Mouse (Mus musculus): ENCODE results near the gene Eya2. TPM values are rescaled to one million over a fixed set of nuclear protein-coding genes. Genes with fewer than 3 reads are reported as not detected.

Gene Eya2
- total and polyA plus RNA-seq, 3 experiments, result not detected

DNA sequence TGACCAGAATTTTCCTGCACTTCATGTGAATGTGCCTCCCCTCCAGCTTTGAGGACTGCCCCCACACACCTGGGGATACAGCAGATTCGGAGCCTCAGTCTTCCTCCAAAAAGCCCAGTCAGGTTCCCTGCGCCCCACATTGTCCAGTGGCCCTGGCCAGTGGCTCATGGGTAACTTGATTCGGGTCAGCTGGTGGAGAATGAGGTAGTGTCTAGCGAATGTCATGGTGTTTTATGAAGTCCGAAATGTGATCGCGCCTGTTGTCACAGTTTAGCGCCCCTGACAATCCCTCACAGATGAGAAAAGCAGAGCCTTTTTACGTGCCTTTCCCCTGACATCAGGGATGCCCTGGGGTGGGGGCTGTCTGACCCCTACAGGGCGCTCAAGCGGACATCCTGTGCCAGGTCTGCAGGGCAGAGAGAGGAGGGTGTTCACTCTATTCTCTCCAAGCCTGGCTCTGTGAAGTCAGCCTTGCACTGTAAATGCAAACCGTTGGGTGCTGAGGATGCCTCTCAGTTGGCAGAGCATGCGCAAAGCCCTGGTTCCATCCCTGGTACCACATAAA, 164.7 kb downstream of the Eya2 start:
- H3K36me3 ChIP-seq (ENCODE audit: control insufficient read depth in 1 of 2, insufficient read depth in 2 of 2, low read length in 2 of 2), result no peaks in the 10 kb centered on the region
- no peaks in the 10 kb centered on the region for H3K4me1 ChIP-seq (ENCODE audit: control insufficient read depth in 1 of 2, insufficient read depth in 2 of 2, low read length in 2 of 2)
- H3K9ac ChIP-seq (ENCODE audit: control insufficient read depth, low read depth, low read length, poor library complexity, severe bottlenecking), result no peak overlapping the region
- H3K27ac ChIP-seq (ENCODE audit: control insufficient read depth, low read depth, low read length), result no peak overlapping the region
- no peaks in the 10 kb centered on the region for H3K79me2 ChIP-seq (ENCODE audit: control insufficient read depth, insufficient read depth, low read length, poor library complexity)
- no peak for TF ChIP-seq ZC3H11A (IDR thresholded peaks at IDR 0.05; ENCODE audit: low read depth, low read length)
- no peak for TF ChIP-seq CHD1 (IDR thresholded peaks at IDR 0.05; ENCODE audit: low read depth, low read length)
- TF ChIP-seq MAFK (IDR thresholded peaks at IDR 0.05; ENCODE audit: borderline replicate concordance, low read depth, low read length), result no peak
- no peak for TF ChIP-seq GATA1 (IDR thresholded peaks at IDR 0.05; ENCODE audit: low read depth, low read length)
- no peak for TF ChIP-seq RCOR1 (IDR thresholded peaks at IDR 0.05; ENCODE audit: low read depth, low read length)
- no peak for TF ChIP-seq UBTF (IDR thresholded peaks at IDR 0.05; ENCODE audit: borderline replicate concordance, insufficient read depth, low read depth, low read length)
- TF ChIP-seq MYC (IDR thresholded peaks at IDR 0.05; ENCODE audit: low read depth, low read length), result no peak
- TF ChIP-seq RAD21 (IDR thresholded peaks at IDR 0.05; ENCODE audit: low read depth, low read length), result no peak
- TF ChIP-seq TCF12 (IDR thresholded peaks at IDR 0.05; ENCODE audit: low read depth, low read length), result no peak
- no peak for TF ChIP-seq SIN3A (IDR thresholded peaks at IDR 0.05; ENCODE audit: low read length)
- no peak for TF ChIP-seq USF2 (IDR thresholded peaks at IDR 0.05; ENCODE audit: borderline replicate concordance in 1 of 2, insufficient read depth in 1 of 2, low read depth in 1 of 2, low read length in 2 of 2)
- no peak for TF ChIP-seq POLR2AphosphoS5 (IDR thresholded peaks at IDR 0.05; ENCODE audit: borderline replicate concordance, low read depth, low read length)
- no peak for TF ChIP-seq ETS1 (IDR thresholded peaks at IDR 0.05; ENCODE audit: low read depth, low read length)
- TF ChIP-seq MAX (IDR thresholded peaks at IDR 0.05; ENCODE audit: low read length), result no peak
- TF ChIP-seq ZMIZ1 (IDR thresholded peaks at IDR 0.05; ENCODE audit: low read depth, low read length), result no peak
- no peak for TF ChIP-seq BHLHE40 (IDR thresholded peaks at IDR 0.05; ENCODE audit: borderline replicate concordance, low read depth, low read length)
- no peak overlapping the region for H3K4me3 ChIP-seq (ENCODE audit: control insufficient read depth in 1 of 2, insufficient read depth in 1 of 2, low read depth in 2 of 2, low read length in 2 of 2)
- no peaks in the 10 kb centered on the region for H3K9me3 ChIP-seq (replicated peaks; ENCODE audit: insufficient read depth, low read length)
- H3K27me3 ChIP-seq (ENCODE audit: control insufficient read depth in 1 of 2, insufficient read depth in 2 of 2, low read length in 2 of 2), result no peaks in the 10 kb centered on the region
- no peak for DNase-seq (ENCODE audit: low read depth, low spot score)

GRCm38 (mm10) chr2:165768805-165769358, 174.1 kb downstream of the Eya2 start:
- Histone ChIP-seq H3K4me3 (ENCODE audit: control insufficient read depth in 1 of 2, insufficient read depth in 1 of 2, low read depth in 2 of 2, low read length in 2 of 2) (no peak overlapping the region), H3K9ac (ENCODE audit: control insufficient read depth, low read depth, low read length, poor library complexity, severe bottlenecking) (no peak overlapping the region), H3K4me1 (ENCODE audit: control insufficient read depth in 1 of 2, insufficient read depth in 2 of 2, low read length in 2 of 2) (no peaks in the 10 kb centered on the region), H3K79me2 (ENCODE audit: control insufficient read depth, insufficient read depth, low read length, poor library complexity) (no peaks in the 10 kb centered on the region), H3K36me3 (ENCODE audit: control insufficient read depth in 1 of 2, insufficient read depth in 2 of 2, low read length in 2 of 2) (no peaks in the 10 kb centered on the region), H3K27ac (ENCODE audit: control insufficient read depth, low read depth, low read length) (no peak overlapping the region), H3K9me3 (replicated peaks; ENCODE audit: insufficient read depth, low read length) (no peaks in the 10 kb centered on the region), H3K27me3 (ENCODE audit: control insufficient read depth in 1 of 2, insufficient read depth in 2 of 2, low read length in 2 of 2) (no peaks in the 10 kb centered on the region)
- no peak for DNase-seq (ENCODE audit: low read depth, low spot score)
- TF ChIP-seq MEF2A (IDR thresholded peaks at IDR 0.05; ENCODE audit: extremely low read depth, insufficient replicate concordance, low read depth, low read length, poor library complexity, severe bottlenecking), result no peak
- no peak for TF ChIP-seq EP300 (IDR thresholded peaks at IDR 0.05; ENCODE audit: low read depth in 1 of 2, low read length in 2 of 2)
- no peak for TF ChIP-seq RAD21 (IDR thresholded peaks at IDR 0.05; ENCODE audit: low read depth, low read length)
- no peak for TF ChIP-seq GABPA (IDR thresholded peaks at IDR 0.05; ENCODE audit: low read depth, low read length)
- no peak for TF ChIP-seq MYC (IDR thresholded peaks at IDR 0.05; ENCODE audit: low read depth, low read length)
- no peak for TF ChIP-seq KAT2A (conservative IDR thresholded peaks at IDR 0.05; ENCODE audit: low read depth, low read length)
- TF ChIP-seq SMC3 (IDR thresholded peaks at IDR 0.05; ENCODE audit: low read depth, low read length), result no peak
- no peak for TF ChIP-seq POLR2AphosphoS2 (IDR thresholded peaks at IDR 0.05; ENCODE audit: low read length)
- no peak for TF ChIP-seq MAZ (IDR thresholded peaks at IDR 0.05; ENCODE audit: low read depth, low read length)
- TF ChIP-seq E2F4 (IDR thresholded peaks at IDR 0.05; ENCODE audit: borderline replicate concordance, low read depth, low read length), result no peak
- TF ChIP-seq ETS1 (IDR thresholded peaks at IDR 0.05; ENCODE audit: low read depth, low read length), result no peak
- no peak for TF ChIP-seq MAFK (IDR thresholded peaks at IDR 0.05; ENCODE audit: borderline replicate concordance, low read depth, low read length)
